Mouse (Mus musculus) hematopoietic stem cell, adult 5-6 weeks (primary cell): ENCODE measurements at regions not wholly inside any gene's neighbourhood (a gene's known extent, or its start where the extent isn't known, plus 50 kb on each side); places are given as distances from the start of the nearest gene placed in this dataset.

Experiments
- ATAC-seq, 2 experiments: fragments of 125-278 bp in 1 of 2; replicated peaks in 1 of 2; 2 replicates each; pipeline ENCODE4 v1.8.0; 2016 to 2017; ENCODE audit warnings: inconsistent platforms in 2 of 2, mild to moderate bottlenecking in 2 of 2, moderate number of reproducible peaks in 2 of 2, low read depth in 1 of 2, moderate TSS enrichment in 1 of 2; ENCODE audit not compliant: low FRiP score in 2 of 2, poor library complexity in 2 of 2, severe bottlenecking in 2 of 2, insufficient read depth in 1 of 2, low TSS enrichment in 1 of 2

DNA sequence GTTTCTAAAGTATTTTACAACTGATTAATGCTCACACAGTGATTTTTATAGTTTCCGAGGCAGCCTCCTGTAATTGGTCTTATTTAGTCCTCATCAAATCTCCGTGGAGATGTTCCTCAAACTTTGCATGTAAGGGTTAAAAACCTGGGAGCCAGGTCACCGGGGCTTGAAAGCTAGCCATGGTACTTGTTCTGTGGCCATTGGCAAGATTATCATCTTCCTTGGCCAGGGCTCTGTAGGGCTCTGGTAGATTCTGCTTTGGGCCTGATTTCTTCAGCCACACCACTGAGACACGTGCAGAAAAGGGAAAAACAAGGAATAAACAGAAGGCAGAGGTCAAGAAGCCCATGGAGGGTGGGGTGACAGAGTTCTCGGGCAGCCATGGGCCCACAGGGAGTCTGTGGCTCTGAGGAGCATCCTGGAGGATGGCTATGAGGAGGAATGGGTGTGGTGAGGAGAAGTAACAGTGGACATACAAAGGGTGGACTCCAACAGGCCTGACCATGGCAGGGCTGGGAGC, 50.7 kb upstream of the Eps8l3 start:
- ATAC-seq = no peak

GRCm38 (mm10) chr3:107825468-107825867, 51.6 kb upstream of the Eps8l3 start:
- ATAC-seq = no peak

- peak; percentile 30 to 39; a peak in 2 of 4 replicates for ATAC-seq
Measured at GRCm38 (mm10) chr3:107824378-107824777, 52.7 kb upstream of the Eps8l3 start.

- no peak for ATAC-seq
Measured at GRCm38 (mm10) chr3:107823655-107824266, 53.3 kb upstream of the Eps8l3 start.

DNA sequence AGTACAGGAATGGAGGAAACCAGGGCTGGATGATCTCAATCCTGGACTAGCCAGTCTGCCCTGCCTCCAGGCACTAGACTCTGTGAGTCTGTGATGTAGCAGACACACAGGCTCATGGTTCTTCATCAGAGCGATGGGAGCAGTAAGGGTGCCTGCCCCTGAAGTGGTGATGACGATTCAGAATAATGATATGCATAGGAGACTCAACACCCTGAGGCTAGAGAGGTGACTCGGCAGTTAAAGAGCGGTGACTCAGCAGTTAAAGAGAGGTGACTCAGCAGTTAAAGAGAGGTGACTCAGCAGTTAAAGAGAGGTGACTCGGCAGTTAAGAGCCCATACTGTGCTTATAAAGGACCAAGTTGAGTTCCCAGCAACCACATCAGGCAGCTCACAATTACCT, 53.9 kb upstream of the Eps8l3 start:
- no peak for ATAC-seq

- no peak for ATAC-seq
Measured at GRCm38 (mm10) chr3:107822499-107822898, 54.5 kb upstream of the Eps8l3 start.

- no peak for ATAC-seq
Measured at GRCm38 (mm10) chr3:107821952-107822351, 55.1 kb upstream of the Eps8l3 start.

GRCm38 (mm10) chr3:107819622-107820021, 57.4 kb upstream of the Eps8l3 start:
- ATAC-seq = no peak

DNA sequence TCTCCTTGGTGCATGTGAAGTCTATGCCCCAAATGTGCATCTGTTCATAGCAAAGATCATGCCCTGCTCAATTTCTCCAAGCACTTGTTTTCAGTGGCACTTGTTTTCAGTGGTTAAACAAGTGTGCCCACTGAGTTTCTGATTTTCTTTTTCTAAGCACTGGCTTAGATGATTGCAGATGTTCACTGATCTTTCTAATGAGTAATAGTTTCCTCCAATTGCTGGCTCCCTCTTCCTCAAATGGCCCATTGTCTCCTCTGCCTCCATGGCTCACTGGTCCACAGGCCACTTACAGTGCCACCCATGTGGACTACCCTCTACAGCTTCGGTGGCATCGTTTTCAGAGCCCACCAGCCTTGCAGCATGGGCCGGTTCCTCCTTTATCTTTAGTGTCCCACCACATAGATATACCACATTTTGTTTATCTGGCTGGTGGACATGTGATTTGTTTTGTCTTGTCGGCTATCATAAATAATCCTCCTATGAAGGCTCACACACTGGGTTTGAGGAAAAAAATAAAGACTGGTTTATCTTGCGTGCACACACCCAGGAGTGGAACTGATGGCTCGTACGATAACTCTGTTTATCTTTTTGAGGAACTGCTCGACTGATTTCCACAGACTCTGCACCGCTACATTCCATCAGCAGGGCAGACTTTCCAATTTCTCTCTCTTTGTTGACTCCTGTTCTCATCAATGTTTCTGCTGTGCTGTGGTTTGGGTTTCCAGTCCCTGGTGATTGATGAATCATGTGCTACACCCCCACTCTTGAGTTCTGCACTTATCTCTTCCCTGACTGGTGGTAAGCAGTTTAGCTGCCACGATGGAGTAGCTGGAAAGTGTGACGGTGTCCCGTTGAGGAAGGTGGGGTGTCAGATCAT, 58.2 kb upstream of the Eps8l3 start:
- peak; percentile 58 to 72 for ATAC-seq

DNA sequence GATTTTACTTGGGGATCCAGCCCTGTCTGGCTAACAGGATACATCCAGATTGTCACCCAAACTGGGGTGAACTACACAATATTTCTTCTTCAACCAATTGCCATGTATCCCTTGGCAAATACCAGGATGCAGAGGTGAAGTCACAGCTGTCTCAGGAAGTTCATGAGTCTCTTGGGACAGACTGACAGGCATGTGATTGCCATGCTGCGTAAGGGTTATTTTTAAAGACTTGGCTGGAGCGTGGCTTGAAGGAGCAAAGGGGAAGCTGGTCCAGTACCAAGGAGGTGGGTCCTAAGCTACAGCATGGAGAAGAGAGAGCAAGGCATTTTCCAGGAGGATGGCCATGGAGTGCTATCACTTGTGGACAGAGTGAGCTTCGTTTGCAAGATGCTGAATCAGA, 55.8 kb upstream of the Csf1 start:
- ATAC-seq = no peak

- ATAC-seq = no peak
Measured at GRCm38 (mm10) chr3:107814280-107814679, 54.0 kb upstream of the Csf1 start.

GRCm38 (mm10) chr3:107812885-107813284, 52.6 kb upstream of the Csf1 start:
- ATAC-seq = no peak

DNA sequence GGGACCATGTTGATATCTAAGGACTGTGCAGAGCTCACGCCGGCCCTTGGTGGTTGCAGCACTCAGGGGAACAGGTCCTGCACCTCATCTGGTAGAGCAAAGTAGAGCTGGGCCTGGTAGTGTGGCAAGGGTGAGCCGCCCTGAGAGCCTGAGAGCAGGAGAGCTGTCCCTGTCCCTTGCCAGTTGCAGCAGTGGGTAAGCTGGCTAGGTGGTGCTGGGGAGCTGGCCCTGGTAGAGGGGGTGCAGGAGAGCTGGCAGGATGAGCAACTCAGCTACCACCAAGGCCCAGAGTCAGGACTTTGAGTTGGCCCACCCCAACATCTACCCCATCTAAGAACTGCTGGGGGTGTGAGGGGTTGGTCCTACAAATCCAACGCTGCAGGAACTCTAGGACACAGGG, 52.1 kb upstream of the Csf1 start:
- no peak for ATAC-seq

DNA sequence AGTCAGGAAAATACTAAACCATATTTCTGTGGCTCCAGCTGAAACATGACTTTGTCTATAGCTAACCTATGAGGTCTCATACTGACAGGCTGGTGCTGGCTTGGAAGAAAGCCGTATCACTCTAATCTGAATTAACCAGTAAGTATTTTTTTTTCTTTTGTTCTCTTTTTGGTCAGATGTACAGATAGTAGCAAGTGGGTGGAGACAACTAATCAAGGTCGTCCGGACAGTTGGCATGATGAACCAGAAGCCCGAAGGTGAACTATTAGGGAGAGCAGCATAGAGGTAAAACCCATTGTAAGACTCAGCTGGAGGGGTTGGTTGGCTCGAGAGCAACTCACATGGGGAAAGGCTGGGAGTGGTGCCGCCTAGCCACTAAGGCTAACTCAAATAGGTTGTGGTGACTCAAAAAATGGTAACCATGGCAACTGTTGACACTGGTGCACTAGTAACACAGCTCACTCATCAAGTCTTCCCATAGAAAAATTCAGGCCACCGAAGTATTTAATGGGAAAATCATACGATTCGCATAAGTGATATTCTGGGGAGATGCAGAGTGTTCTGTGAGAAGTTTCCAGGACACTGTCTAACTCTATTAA, 50.3 kb upstream of the Csf1 start:
- no peak for ATAC-seq
